Mouse (Mus musculus) gastrocnemius, adult 2 months (tissue): ENCODE results near the gene Rab7b. TPM values are rescaled to one million over a fixed set of nuclear protein-coding genes. Genes with fewer than 3 reads are reported as not detected.
A peak's percentile ranks its signal among the peaks of the same experiment; 100 is the strongest.

Source experiments
- DNase-seq: peaks from one replicate; pipeline ENCODE4 v3.0.0; 2022
- H3K27ac ChIP-seq: fragments of 200-600 bp; 2 replicates; pipeline ENCODE4 v1.8.1; 2022; ENCODE audit warnings: mild to moderate bottlenecking
- H3K4me3 ChIP-seq: fragments of 200-600 bp; 2 replicates; pipeline ENCODE4 v1.8.1; 2022; ENCODE audit warnings: mild to moderate bottlenecking, moderate library complexity
- CTCF ChIP-seq: fragments of 200-600 bp; IDR thresholded peaks from 2 replicates; pipeline ENCODE4 v1.8.1; 2022; ENCODE audit warnings: antibody characterized with exemption, mild to moderate bottlenecking, moderate library complexity
- intact Hi-C: fragments of 180-260 bp; cut with DNase I; formaldehyde crosslinking; loops from one replicate; pipeline ENCODE4 v1.15.1; 2025
- total RNA-seq, 2 experiments: library from RNA; stranded (reverse); gene quantifications; 2 replicates each; pipeline ENCODE4 v1.2.3; 2021

The Rab7b gene
- total RNA-seq, 2 experiments from 2014 or later: 2.3 to 2.8 TPM

DNA sequence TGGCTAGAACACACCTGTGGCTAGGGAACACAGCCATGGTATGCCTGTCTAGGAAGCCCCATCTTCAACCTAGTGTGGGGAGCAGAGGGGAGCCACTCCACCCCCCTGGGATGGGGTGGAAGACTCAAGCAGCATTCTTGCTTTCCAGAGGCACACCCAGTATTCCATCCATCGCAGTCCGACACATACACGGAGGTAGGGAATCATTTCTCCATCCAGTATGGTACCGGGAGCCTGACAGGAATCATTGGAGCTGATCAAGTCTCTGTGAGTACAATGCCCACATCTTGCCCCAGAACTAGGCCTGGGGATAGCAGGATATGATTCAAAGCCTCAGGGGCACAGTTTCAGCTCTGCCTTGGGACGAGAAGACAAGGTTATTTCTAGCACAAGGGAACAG is 24.4 kb upstream of the Rab7b start:
- TF ChIP-seq CTCF: no peak
- no peak for DNase-seq
- H3K4me3 ChIP-seq: no peak overlapping the region
- H3K27ac ChIP-seq: no peak overlapping the region
- intact Hi-C loops: no loop called here

DNA sequence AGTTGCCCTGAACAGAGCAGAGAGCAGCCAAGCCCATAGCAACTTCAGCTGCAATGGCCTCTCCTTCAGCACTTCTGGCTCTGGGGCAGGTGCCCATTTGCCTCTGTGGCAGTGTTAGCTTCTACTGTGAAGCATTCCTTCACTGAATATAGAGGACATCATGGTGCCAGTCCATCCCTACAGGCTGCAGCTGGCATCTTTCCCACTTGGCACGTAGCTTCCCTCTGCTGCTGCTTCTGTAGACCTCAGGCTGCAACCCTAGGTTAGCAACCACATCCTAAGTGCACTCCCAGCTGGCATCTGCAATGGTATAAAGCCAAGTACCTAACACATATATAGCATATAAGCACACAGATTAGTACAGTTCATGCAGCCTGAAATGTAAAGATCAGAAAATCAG is 22.6 kb upstream of the Rab7b start:
- no peak overlapping the region for H3K4me3 ChIP-seq
- no peak for TF ChIP-seq CTCF
- no peak overlapping the region for H3K27ac ChIP-seq
- no peak for DNase-seq
- intact Hi-C loops: no loop called here

DNA sequence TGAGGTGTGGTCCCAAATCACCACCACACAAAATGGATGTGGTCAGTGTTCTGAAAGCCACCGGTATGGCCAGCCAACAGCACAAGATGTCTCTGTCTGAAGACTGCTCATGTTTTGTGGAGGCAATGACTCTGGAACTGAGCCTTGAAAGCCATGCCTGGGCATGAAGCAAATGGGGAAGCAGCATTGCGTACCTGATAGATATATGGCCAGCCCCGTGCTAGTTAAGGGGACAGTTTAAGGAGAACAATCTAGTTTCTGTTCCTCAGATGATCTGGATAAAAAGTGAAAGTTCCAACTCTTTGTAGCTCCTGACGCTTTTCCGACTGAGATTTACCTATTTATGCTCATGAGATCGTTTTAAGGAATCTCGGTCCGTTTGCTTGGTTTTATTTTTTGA is 17.4 kb upstream of the Rab7b start:
- no peak for DNase-seq
- TF ChIP-seq CTCF: no peak
- intact Hi-C loops: no loop called here
- Histone ChIP-seq H3K4me3 (no peak overlapping the region), H3K27ac (no peak overlapping the region)

DNA sequence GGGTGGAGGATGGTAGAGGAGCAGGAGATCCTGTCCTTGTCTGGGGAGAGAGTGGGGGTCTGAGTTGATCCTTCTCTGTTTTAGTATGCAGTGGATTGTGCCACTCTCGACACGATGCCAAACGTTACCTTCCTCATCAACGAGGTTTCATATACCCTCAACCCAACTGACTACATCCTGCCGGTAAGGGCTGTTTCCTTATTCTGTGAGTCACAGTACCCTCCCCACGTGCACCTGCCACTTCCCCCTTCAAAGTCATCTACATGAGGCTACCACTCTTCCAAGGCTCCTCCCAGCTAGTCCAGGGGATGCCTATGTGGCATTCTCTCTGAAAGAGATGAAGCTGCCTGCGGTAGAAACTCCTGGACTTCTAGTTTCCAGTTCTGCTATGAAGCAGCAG is 16.1 kb upstream of the Rab7b start:
- intact Hi-C loops: no loop called here
- no peak overlapping the region for H3K4me3 ChIP-seq
- TF ChIP-seq CTCF: no peak
- no peak overlapping the region for H3K27ac ChIP-seq
- DNase-seq: no peak

DNA sequence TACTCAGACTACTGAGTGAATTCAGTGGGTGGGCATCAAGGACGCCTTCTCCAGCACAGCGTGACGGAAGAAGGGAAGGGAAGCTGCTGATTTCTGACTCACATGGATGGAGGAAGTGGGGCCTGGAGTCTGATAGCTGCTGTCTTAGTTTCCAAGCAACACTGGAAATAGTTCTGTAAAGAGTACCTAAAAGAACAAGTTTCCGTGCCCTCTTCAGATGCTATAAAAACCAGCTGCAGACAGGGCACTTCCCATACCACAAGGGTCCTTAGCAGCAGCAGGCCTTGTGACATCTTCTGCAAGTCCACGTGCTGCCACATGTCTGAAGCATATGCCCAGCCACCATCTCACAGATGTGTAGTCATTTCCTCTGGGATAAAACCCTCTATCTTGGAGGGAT is 8.9 kb upstream of the Rab7b start:
- intact Hi-C loops: no loop called here
- Histone ChIP-seq H3K4me3 (no peak overlapping the region), H3K27ac (no peak overlapping the region)
- no peak for TF ChIP-seq CTCF
- no peak for DNase-seq

DNA sequence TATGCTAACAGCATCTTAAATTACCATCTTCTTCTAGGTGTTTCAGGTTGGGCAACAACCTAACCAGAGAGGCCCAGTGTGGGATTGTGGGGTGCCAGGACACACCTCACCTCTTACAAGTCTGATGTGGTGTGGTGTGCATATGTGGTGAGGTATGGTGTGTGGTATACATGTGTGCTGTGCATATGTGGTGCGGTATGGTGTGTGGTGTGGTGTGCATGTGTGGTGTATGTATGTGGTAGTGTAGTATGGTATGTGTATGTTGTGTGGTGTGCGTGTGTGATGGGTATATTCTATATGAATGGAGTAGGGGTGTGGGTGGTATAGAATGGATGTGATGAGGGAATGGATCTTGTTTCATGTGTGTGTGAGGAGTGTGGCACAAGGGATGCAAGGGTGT is 756 bp upstream of the Rab7b start:
- intact Hi-C loops: no loop called here
- no peak for TF ChIP-seq CTCF
- Histone ChIP-seq H3K27ac (no peak overlapping the region), H3K4me3 (no peak overlapping the region)
- no peak for DNase-seq

DNA sequence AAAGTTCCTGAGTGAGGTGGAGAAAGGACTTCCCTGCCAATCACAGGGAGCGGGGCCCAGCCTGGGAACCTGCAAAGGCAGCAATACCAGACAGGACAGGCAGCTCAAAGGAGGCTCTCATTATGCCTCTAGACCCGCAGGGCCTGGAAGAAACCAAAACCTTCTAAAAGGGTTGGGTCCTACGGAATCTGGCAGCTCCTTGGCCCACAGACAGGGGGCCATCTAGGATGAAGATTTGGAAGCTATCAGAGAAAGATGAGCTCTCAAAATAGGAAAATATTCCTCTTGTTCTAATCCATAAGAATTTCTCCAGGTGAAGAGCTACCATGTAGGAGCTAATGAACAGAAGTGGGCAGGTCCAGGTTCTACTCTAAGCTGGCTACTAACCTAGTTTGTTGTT is 521 bp downstream of the Rab7b start:
- Histone ChIP-seq H3K4me3 (peak overlapping the region; percentile 71), H3K27ac (peak overlapping the region; percentile 85)
- no peak for TF ChIP-seq CTCF
- intact Hi-C loops: no loop called here
- DNase-seq: no peak

DNA sequence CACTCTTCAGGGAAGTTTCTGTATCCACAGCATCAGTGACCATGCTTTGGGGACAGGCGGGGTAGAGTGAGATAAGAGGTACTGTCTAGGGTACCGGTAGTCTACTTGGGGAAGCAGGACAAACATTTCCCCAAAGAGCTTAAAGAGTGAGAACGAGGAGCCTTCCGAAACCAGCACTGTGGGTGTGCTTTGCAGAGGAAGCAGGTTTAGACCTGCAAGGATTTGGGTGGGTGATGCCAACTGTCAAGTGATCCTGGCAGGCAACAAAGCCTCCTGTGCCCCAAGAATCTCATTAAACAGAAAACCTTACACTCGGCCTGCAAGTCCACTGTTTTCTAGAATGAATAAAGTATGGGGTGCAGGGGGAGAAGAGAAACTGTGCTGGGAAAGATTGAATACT is 1.4 kb downstream of the Rab7b start:
- peak overlapping the region; percentile 71 for H3K4me3 ChIP-seq
- no peak for DNase-seq
- TF ChIP-seq CTCF: no peak
- peak overlapping the region; percentile 85 for H3K27ac ChIP-seq
- intact Hi-C loops: no loop called here

DNA sequence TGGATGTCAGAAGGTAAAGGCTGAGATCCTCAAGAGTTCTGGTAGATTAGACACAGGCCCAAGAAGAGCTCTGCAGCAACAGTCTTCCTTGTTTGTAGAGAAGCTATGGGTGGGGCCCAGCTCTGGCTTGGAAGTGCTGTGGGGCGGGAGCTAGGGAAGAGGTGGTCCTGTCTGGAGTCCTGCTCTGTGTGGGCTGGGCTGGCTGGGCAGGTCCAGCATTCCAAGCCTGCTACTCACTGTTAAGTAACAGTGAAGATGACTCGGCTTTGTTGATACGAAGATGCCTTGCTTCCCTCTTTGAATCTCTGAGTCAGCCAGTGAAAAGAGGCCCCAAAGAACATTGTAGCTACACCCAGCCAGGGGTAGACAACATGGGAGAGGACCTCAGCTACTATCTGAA is 1.9 kb downstream of the Rab7b start:
- intact Hi-C loops: no loop called here
- Histone ChIP-seq H3K4me3 (peak overlapping the region; percentile 71), H3K27ac (peak overlapping the region; percentile 85)
- no peak for TF ChIP-seq CTCF
- DNase-seq: peak; percentile 88

DNA sequence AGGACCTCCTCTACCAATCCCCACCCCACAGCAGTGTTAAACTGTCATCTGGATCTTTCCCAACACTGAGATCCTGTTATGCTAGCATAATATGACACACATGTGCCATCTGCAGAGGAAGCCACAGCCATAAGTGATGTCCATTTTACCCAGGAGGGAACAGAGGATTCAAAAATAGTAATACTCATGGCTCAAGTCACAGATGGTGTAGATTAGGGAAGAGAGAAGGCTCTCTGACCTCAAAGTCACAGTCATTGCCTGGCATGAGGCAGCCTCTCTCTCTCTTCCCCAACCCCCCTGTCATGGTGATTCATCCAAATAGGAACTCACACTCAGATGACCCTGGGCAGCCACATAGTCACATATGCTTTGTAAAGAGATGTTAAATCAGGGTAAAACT is 2.9 kb downstream of the Rab7b start:
- intact Hi-C loops: no loop called here
- peak overlapping the region; percentile 85 for H3K27ac ChIP-seq
- peak; percentile 35 for DNase-seq
- TF ChIP-seq CTCF: no peak
- peak overlapping the region; percentile 53; the same call in 1 of the 2 replicates for H3K4me3 ChIP-seq

DNA sequence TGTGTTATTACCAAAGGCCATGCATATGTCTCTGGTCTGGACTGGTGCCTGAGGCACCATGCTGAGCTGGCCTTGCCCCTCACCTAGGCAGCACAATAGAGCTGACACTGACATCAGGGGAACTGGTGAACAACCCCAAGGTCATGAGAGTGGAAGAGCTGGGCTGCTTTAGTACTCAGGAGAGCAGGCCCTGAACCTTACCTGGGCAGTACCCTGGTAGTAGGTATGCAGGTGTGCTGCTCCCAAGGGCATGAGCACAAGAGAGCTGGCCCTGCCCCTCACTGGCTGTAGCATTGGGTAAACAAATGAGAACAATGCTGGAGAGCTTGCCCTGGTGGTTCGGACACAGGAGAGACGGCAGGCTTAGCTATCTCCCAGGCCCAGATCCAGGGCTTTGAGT is 6.8 kb downstream of the Rab7b start:
- TF ChIP-seq CTCF: no peak
- H3K27ac ChIP-seq: no peak overlapping the region
- no peak for DNase-seq
- no peak overlapping the region for H3K4me3 ChIP-seq
- intact Hi-C loops: no loop called here

DNA sequence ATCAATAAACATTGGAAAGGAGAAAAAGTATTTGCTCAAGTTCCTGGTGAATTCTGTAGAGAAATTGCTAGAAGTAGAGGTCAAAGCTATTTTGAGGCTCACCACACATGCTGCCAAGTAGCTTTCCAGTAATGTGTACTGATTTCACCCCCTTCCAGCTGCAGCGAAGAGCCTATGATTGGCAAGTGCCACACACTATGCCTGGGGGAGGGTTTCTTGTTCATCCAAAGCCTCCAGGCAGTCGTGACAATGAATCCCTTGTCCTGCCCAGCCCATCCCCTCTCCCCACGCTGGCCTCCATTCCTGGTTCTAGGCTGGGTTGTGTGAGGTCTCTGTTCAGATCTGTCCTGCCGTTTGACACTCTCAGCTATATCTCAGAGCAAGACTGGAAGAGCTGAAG is 7.8 kb downstream of the Rab7b start:
- intact Hi-C loops: no loop called here
- TF ChIP-seq CTCF: no peak
- peak; percentile 28 for DNase-seq
- Histone ChIP-seq H3K27ac (no peak overlapping the region), H3K4me3 (no peak overlapping the region)

DNA sequence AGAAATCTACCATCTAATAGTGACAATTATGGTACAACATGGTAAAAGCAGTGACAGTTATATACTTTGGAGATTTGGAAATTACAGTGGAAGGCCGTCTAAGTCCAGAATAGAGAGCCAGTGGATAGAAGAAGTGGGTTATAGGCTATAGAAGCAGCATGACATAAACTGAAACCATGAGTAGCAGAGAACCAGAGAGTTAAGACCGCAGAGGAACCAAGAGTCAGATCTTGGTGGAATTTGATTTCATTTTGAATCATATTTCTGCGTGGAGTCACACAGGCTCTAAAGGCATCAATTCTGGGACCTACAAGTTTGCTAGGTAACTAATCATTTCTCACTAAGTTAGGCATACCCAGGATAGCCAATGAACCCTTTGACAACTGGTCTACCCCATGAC is 10.3 kb downstream of the Rab7b start:
- Histone ChIP-seq H3K4me3 (no peak overlapping the region), H3K27ac (no peak overlapping the region)
- DNase-seq: no peak
- intact Hi-C loops: no loop called here
- no peak for TF ChIP-seq CTCF

DNA sequence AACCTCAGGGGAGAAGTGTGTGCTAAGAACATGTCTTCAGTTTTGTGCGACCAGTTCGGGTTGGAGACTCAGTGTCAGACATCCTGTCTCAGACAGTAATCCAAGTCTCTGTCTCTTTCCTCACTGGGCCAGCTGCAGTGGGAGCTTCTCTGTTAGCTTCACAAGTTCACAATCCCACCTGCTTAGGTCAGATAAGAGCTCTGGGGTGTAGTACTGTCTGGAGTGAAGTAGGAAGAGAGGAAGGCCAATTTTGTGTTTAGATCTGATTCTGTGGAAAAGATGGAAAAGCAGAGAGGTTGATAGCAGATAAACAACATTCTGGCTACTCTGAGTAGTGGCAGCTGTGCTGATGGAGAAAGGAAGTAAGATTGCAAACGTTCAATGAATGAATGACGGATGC is 11.1 kb downstream of the Rab7b start:
- Histone ChIP-seq H3K27ac (no peak overlapping the region), H3K4me3 (no peak overlapping the region)
- intact Hi-C loops: no loop called here
- TF ChIP-seq CTCF: no peak
- DNase-seq: no peak

DNA sequence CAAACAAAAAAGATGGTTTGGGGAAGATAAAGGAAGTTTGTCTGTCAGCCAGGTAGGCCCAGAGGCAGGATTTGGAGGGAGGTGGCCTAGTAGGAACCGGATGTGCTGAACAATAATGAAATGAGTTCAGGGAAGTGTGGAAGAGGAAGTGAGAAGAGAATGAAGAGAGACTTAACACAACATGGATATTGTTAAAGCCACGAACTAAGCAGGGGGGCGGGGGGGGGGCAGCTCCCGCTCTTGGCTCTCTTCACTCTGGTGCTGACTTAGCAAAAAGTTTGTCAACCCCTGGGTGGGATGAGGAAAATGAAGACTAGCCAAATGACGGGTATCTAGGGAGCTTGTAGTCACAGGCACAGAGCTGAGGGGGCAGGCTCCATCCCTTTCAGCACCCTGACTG is 12.0 kb downstream of the Rab7b start:
- intact Hi-C loops: no loop called here
- Histone ChIP-seq H3K27ac (no peak overlapping the region), H3K4me3 (no peak overlapping the region)
- no peak for DNase-seq
- no peak for TF ChIP-seq CTCF
